Mouse (Mus musculus) hindbrain, postnatal 0 days (tissue): ENCODE measurements around the gene Pygb. TPM values are rescaled to one million over a fixed set of nuclear protein-coding genes. Genes with fewer than 3 reads are reported as not detected.

Source experiments
- ATAC-seq: fragments of 200-750 bp; cut with Nextera tagmentation; 2 replicates; pipeline ENCODE4 v1.8.0; 2017; ENCODE audit warnings: mild to moderate bottlenecking, moderate TSS enrichment, moderate library complexity
- DNase-seq: peaks from one replicate; pipeline ENCODE4 v3.0.0-alpha.2; 2015; ENCODE audit warnings: low spot score
- H3K27ac ChIP-seq: fragments of 300-500 bp; sonication (generic); 2 replicates; pipeline ENCODE4 v1.5.1; 2014; ENCODE audit warnings: mild to moderate bottlenecking
- H3K27me3 ChIP-seq: fragments of 300-500 bp; sonication (generic); 2 replicates; pipeline ENCODE4 v1.6.1; 2014; ENCODE audit warnings: low read length, mixed read lengths; ENCODE audit not compliant: insufficient read depth
- H3K36me3 ChIP-seq: fragments of 300-500 bp; sonication (generic); 2 replicates; pipeline ENCODE4 v1.6.1; 2014; ENCODE audit warnings: low read length, mixed read lengths; ENCODE audit not compliant: insufficient read depth
- H3K4me1 ChIP-seq: fragments of 300-500 bp; sonication (generic); 2 replicates; pipeline ENCODE4 v1.6.1; 2014; ENCODE audit warnings: antibody characterized with exemption, low read length, mixed read lengths; ENCODE audit not compliant: insufficient read depth
- H3K4me2 ChIP-seq: fragments of 300-500 bp; sonication (generic); 2 replicates; pipeline ENCODE4 v1.6.1; 2014; ENCODE audit warnings: low read depth, mild to moderate bottlenecking, low read length, moderate library complexity, mixed read lengths
- H3K4me3 ChIP-seq: fragments of 300-500 bp; sonication (generic); 2 replicates; pipeline ENCODE4 v1.5.1; 2014; ENCODE audit warnings: low read length
- H3K9ac ChIP-seq: fragments of 300-500 bp; sonication (generic); replicated peaks from 2 replicates; pipeline ENCODE4 v1.6.1; 2014; ENCODE audit warnings: mild to moderate bottlenecking, low read length, moderate library complexity, mixed read lengths
- H3K9me3 ChIP-seq: fragments of 300-500 bp; sonication (generic); 2 replicates; pipeline ENCODE4 v1.6.1; 2016; ENCODE audit warnings: low read length, mixed read lengths
- CTCF ChIP-seq: IDR thresholded peaks from 2 replicates; pipeline ENCODE4 v1.5.1; 2016; ENCODE audit warnings: antibody characterized with exemption, control low read depth, low read depth
- WGBS: fragments of 180-500 bp; shearing (Covaris S2); extraction: QIAGEN DNeasy Blood & Tissue Kit; methylation state at CpG from one replicate; pipeline ENCODE4 v1.1.7; 2014; 5-methylcytosine and 5-hydroxymethylcytosine counted together
- polyA plus RNA-seq: library from polyadenylated mRNA; unstranded; fragments of >200 nt; fragmentation: Nextera tagmentation; extraction: Ambion mirVana; gene quantifications from 2 replicates; pipeline ENCODE4 v1.2.1, GENCODE M21; 2015
- total RNA-seq: library from RNA; depleted of rRNA; stranded (reverse); fragments of >200 nt; gene quantifications from 2 replicates; pipeline ENCODE4 v1.2.3, GENCODE M21; 2014; rRNA removed

Gene Pygb
- total and polyA plus RNA-seq, 2 experiments from 2014 or later = 160 to 317 TPM

DNA sequence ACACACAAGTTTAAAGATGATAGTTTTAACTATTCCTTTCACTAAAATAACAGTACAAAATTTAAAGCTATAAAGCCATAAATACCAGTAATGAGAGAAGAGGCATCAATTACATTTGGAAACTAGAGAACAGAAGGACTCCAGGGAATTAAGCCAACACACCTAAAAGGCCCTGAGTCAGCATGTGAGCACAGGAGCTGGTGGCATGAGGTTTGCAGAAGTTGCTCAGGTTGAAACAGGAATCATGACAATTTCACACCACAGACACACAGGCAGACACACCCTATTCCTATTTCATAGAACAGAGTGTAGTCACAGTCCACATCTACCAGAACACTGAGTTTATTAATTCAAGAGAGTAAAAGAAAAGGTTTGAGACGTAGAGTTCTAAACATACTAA lies 88.0 kb downstream of the Pygb start:
- Histone ChIP-seq H3K4me3 (no peak overlapping the region), H3K27ac (no peak overlapping the region), H3K9me3 (no peaks in the 10 kb centered on the region), H3K4me1 (no peaks in the 10 kb centered on the region), H3K4me2 (no peak overlapping the region), H3K36me3 (no peaks in the 10 kb centered on the region; the same call in 1 of the 2 replicates), H3K9ac (no peak overlapping the region), H3K27me3 (no peaks in the 10 kb centered on the region)
- WGBS = 90% methylated on average over 1 of the region's 1 CpGs
- ATAC-seq (no peak), DNase-seq (no peak)
- no peak for TF ChIP-seq CTCF

DNA sequence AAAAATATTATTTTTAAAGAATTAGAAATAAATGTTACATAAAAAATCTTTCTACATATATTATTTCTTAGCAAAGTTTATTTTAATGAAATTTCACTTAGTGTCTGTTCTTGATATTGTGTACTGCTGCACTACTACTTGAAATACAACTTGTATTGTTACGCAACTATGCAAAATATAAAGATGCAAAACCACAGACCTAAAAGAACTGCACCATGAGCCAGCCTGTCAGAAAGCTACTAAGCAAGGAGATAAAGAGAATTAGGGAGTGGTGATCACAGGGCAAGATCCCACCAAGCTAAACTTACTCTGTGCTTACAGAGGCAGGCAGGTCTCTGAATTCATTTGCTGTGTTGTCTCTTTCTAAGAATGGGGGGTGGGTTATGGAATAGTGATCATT lies 88.7 kb downstream of the Pygb start:
- TF ChIP-seq CTCF = no peak
- no peaks in the 10 kb centered on the region for H3K4me1 ChIP-seq
- ATAC-seq (no peak), DNase-seq (no peak)
- no peaks in the 10 kb centered on the region for H3K9me3 ChIP-seq
- H3K4me3 ChIP-seq = no peak overlapping the region
- no peaks in the 10 kb centered on the region for H3K27me3 ChIP-seq
- H3K27ac ChIP-seq = no peak overlapping the region
- WGBS = 100% methylated on average over 1 of the region's 1 CpGs
- H3K36me3 ChIP-seq = no peaks in the 10 kb centered on the region; the same call in 1 of the 2 replicates
- no peak overlapping the region for H3K9ac ChIP-seq
- no peak overlapping the region for H3K4me2 ChIP-seq

DNA sequence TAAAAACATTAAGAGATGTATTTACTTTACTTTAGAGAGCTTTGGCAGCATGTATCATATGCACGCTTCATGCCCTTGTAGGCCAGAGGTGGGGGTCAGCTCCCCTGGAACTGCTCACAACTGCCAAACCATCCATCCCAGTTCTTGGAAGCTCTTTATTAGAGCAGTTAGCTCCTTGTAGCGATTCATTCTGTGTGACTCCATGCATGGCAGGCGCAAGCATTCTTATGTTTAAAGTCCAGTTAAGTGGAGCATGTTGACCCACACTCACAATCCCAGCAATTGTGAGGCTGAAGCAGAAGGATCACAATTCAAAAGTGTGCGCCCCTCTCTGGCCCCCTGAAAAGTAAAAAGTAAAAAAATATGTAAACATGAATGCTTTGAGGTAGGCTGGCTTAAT lies 91.0 kb downstream of the Pygb start:
- ATAC-seq (no peak), DNase-seq (no peak)
- no peak overlapping the region for H3K4me2 ChIP-seq
- no peaks in the 10 kb centered on the region for H3K4me1 ChIP-seq
- no peaks in the 10 kb centered on the region for H3K27me3 ChIP-seq
- H3K4me3 ChIP-seq = no peak overlapping the region
- TF ChIP-seq CTCF = no peak
- H3K9ac ChIP-seq = no peak overlapping the region
- H3K9me3 ChIP-seq = no peaks in the 10 kb centered on the region
- no peaks in the 10 kb centered on the region; the same call in 1 of the 2 replicates for H3K36me3 ChIP-seq
- WGBS = 76% methylated on average over 4 of the region's 4 CpGs
- H3K27ac ChIP-seq = no peak overlapping the region

Other genes starting within 250 kb of the Pygb start
- 1.4 TPM in 1 of 2 replicates, not detected in the other for gene Cst7, start 216.3 kb upstream of the Pygb start, total RNA-seq
- 0.30 TPM in 1 of 2 replicates, not detected in the other for gene Cst7, start 216.3 kb upstream of the Pygb start, polyA plus RNA-seq
- 31.1 and 32.6 TPM in 2 replicates for gene Apmap, start 178.2 kb upstream of the Pygb start, total RNA-seq
- 55.6 and 61.6 TPM in 2 replicates for gene Apmap, start 178.2 kb upstream of the Pygb start, polyA plus RNA-seq
- gene Acss1, start 118.2 kb upstream of the Pygb start, total RNA-seq = 33.0 and 43.5 TPM in 2 replicates
- 17.0 and 17.6 TPM in 2 replicates for gene Acss1, start 118.2 kb upstream of the Pygb start, polyA plus RNA-seq
- gene Vsx1, start 97.4 kb upstream of the Pygb start, total RNA-seq = 0.26 TPM in 1 of 2 replicates, not detected in the other
- 0.10 and 0.13 TPM in 2 replicates for gene Vsx1, start 97.4 kb upstream of the Pygb start, polyA plus RNA-seq
- gene Entpd6, start 37.7 kb upstream of the Pygb start, total RNA-seq = 91.4 and 97.1 TPM in 2 replicates
- 76.8 and 79.5 TPM in 2 replicates for gene Entpd6, start 37.7 kb upstream of the Pygb start, polyA plus RNA-seq
- gene Abhd12, start 118.0 kb downstream of the Pygb start, total RNA-seq = 158 and 167 TPM in 2 replicates
- gene Abhd12, start 118.0 kb downstream of the Pygb start, polyA plus RNA-seq = 161 and 164 TPM in 2 replicates
- gene Gins1, start 118.7 kb downstream of the Pygb start, total RNA-seq = 5.4 and 8.6 TPM in 2 replicates
- gene Gins1, start 118.7 kb downstream of the Pygb start, polyA plus RNA-seq = 12.7 and 14.9 TPM in 2 replicates